Mouse (Mus musculus) limb, embryonic 14.5 days (tissue): ENCODE data around the gene Gm8978. TPM values are rescaled to one million over a fixed set of nuclear protein-coding genes. Genes with fewer than 3 reads are reported as not detected.
"Not testable (repeated sequence)": the region's sequence is repeated elsewhere in the genome, so short reads cannot be mapped to it uniquely, and the experiment has no call there.

Source experiments
- ATAC-seq: fragments of 200-750 bp; cut with Nextera tagmentation; 2 replicates; pipeline ENCODE4 v1.8.0; 2017; ENCODE audit warnings: low read depth, moderate number of reproducible peaks, moderate TSS enrichment; ENCODE audit not compliant: low FRiP score
- DNase-seq: peaks from one replicate; pipeline ENCODE4 v3.0.0-alpha.2; 2015; ENCODE audit warnings: low spot score
- H3K27ac ChIP-seq: fragments of 300-500 bp; sonication (generic); replicated peaks from 2 replicates; pipeline ENCODE4 v1.5.1; 2014; ENCODE audit warnings: low read depth, mild to moderate bottlenecking, low read length, moderate library complexity, mixed read lengths
- H3K27me3 ChIP-seq: fragments of 300-500 bp; sonication (generic); 2 replicates; pipeline ENCODE4 v1.6.1; 2014; ENCODE audit warnings: low read length, mixed read lengths; ENCODE audit not compliant: control insufficient read depth, insufficient read depth
- H3K36me3 ChIP-seq: fragments of 300-500 bp; sonication (generic); 2 replicates; pipeline ENCODE4 v1.6.1; 2014; ENCODE audit warnings: mild to moderate bottlenecking, low read length, moderate library complexity, mixed read lengths; ENCODE audit not compliant: control insufficient read depth, insufficient read depth
- H3K4me1 ChIP-seq: fragments of 300-500 bp; sonication (generic); 2 replicates; pipeline ENCODE4 v1.6.1; 2014; ENCODE audit warnings: antibody characterized with exemption, low read length, mixed read lengths; ENCODE audit not compliant: control insufficient read depth, insufficient read depth
- H3K4me2 ChIP-seq: fragments of 300-500 bp; sonication (generic); replicated peaks from 2 replicates; pipeline ENCODE4 v1.6.1; 2014; ENCODE audit warnings: low read depth, mild to moderate bottlenecking, low read length, moderate library complexity; ENCODE audit not compliant: severe bottlenecking
- H3K4me3 ChIP-seq: fragments of 300-500 bp; sonication (generic); replicated peaks from 2 replicates; pipeline ENCODE4 v1.5.1; 2014; ENCODE audit warnings: low read length
- H3K9ac ChIP-seq: fragments of 300-500 bp; sonication (generic); 2 replicates; pipeline ENCODE4 v1.6.1; 2014; ENCODE audit warnings: mild to moderate bottlenecking, low read depth, low read length, moderate library complexity; ENCODE audit not compliant: severe bottlenecking
- H3K9me3 ChIP-seq: fragments of 300-500 bp; sonication (generic); 2 replicates; pipeline ENCODE4 v1.6.1; 2016; ENCODE audit warnings: low read length; ENCODE audit not compliant: control insufficient read depth
- WGBS: fragments of 180-500 bp; shearing (Covaris S2); extraction: QIAGEN DNeasy Blood & Tissue Kit; methylation state at CpG from one replicate; pipeline ENCODE4 v1.1.7; 2014; 5-methylcytosine and 5-hydroxymethylcytosine counted together
- microRNA-seq: library from miRNA; unstranded; fragments of <30 nt; microRNA quantifications from one replicate; pipeline ENCODE4, GENCODE M21; 2016
- polyA plus RNA-seq, 2 experiments: library from polyadenylated mRNA; depleted of rRNA in 1 of 2; stranded (reverse) in 1 of 2; unstranded in 1 of 2; fragments of >200 nt; fragmentation: Nextera tagmentation in 1 of 2; extraction: Ambion mirVana in 1 of 2; gene quantifications; 2 replicates each; pipeline versions ENCODE4 v1.2.1 to v1.2.3; 2012 to 2014

The Gm8978 gene
- polyA plus RNA-seq (2012; rRNA removed) (not detected in 2 replicates), polyA plus RNA-seq (2014; fragmentation: Nextera tagmentation; extraction: Ambion mirVana) (not detected in 2 replicates)

GRCm38 (mm10) chr19:33625152-33625551 is at the start of gene Gm8978:
Gene Gm8978, minus strand, starts transcription at chr19:33625252.
- H3K27ac ChIP-seq, H3K36me3 ChIP-seq, H3K4me1 ChIP-seq, ATAC-seq, H3K9me3 ChIP-seq, DNase-seq, H3K27me3 ChIP-seq, H3K9ac ChIP-seq, H3K4me2 ChIP-seq, H3K4me3 ChIP-seq: not testable (repeated sequence)

DNA sequence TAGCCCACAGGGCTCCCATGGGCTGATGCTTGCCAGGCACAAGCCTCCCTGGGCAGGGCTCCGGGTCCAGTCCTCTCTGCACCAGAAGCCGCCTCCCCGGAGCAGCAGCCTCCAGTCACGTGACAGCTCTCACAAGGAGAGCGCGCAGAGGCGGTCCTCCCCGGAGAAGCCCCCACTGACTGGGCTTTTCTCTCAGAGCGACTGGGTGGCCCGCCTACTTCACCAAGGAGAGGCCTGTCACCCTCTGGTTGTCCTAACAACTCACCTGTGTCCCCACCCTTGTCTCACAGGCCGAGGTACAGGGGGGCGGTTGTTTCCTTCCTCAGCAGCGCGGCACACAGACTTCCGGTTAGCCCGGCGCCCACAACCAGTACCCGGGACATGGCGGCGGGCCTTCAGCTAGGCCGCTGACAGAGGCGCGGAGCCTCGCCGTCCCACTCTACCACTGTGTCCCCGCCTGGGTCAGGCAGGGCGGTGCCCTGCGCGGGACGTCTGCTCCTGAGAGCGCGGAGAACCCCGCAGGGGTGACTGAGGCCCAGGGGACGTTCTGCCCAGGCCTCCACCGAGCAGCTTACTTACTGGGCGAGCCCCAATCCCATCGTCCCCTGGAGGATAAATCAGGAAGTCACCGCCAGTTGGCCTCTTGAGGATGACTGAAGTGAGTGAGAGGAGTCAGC is 35.3 kb downstream of the Gm8978 start:
- DNase-seq = peak; percentile 59
- Histone ChIP-seq H3K4me3 (peak overlapping the region; percentile 36), H3K9ac (peak overlapping the region; percentile 50), H3K4me2 (peak overlapping the region; percentile 44)
- 8% methylated on average over 4 of the region's 38 CpGs for WGBS
- not testable (repeated sequence) for H3K27ac ChIP-seq, H3K27me3 ChIP-seq, H3K9me3 ChIP-seq, H3K36me3 ChIP-seq, H3K4me1 ChIP-seq
- peak; percentile 95 for ATAC-seq

DNA sequence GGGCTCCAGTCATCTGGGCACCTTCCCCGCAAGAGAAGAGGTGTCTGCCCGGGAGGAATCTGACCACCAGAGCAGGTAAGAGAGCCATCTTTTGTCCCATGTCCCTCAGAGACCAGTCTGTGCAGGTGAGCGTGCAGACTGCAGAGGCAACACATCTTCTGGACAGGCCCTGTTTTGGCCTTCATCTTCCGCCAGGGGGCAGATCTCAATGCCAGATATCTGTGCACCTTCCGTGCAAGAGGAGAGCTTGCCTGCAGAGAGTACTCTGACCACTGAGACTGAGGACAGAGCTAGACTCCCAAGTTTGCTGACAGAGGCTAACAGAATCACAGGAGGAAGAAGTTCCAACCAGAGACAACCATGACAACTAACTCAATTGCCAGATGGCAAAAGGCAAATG is 56.5 kb downstream of the Gm8978 start:
- 82% methylated on average over 5 of the region's 5 CpGs for WGBS
- not testable (repeated sequence) for H3K9ac ChIP-seq, H3K4me3 ChIP-seq, H3K4me1 ChIP-seq, H3K9me3 ChIP-seq, H3K27ac ChIP-seq, H3K4me2 ChIP-seq, ATAC-seq, H3K27me3 ChIP-seq, DNase-seq, H3K36me3 ChIP-seq

Small RNAs within 50 kb of the gene (microRNA-seq; reads per million reads assigned to microRNA genes)
- not detected for gene Gm27440

Other genes with a start within 250 kb of the Gm8978 start
- gene Rnls, start 233.0 kb downstream of the Gm8978 start, polyA plus RNA-seq (2012; rRNA removed) = 1.0 and 1.2 TPM in 2 replicates
- 6.9 and 7.3 TPM in 2 replicates for gene Rnls, start 233.0 kb downstream of the Gm8978 start, polyA plus RNA-seq (2014; fragmentation: Nextera tagmentation; extraction: Ambion mirVana)
- not detected in 2 replicates for gene Lipo4, start 107.5 kb downstream of the Gm8978 start, polyA plus RNA-seq (2012; rRNA removed)
- gene Lipo4, start 107.5 kb downstream of the Gm8978 start, polyA plus RNA-seq (2014; fragmentation: Nextera tagmentation; extraction: Ambion mirVana) = not detected in 2 replicates
- gene Lipo2, start 126.1 kb upstream of the Gm8978 start, polyA plus RNA-seq (2012; rRNA removed) = 0.08 and 0.10 TPM in 2 replicates
- 0.11 and 0.15 TPM in 2 replicates for gene Lipo2, start 126.1 kb upstream of the Gm8978 start, polyA plus RNA-seq (2014; fragmentation: Nextera tagmentation; extraction: Ambion mirVana)
- gene Lipo3, start 136.7 kb upstream of the Gm8978 start, polyA plus RNA-seq (2012; rRNA removed) = 4.9 and 5.3 TPM in 2 replicates
- gene Lipo3, start 136.7 kb upstream of the Gm8978 start, polyA plus RNA-seq (2014; fragmentation: Nextera tagmentation; extraction: Ambion mirVana) = 11.2 and 12.1 TPM in 2 replicates
- not detected in 2 replicates for gene Lipo1, start 162.2 kb upstream of the Gm8978 start, polyA plus RNA-seq (2012; rRNA removed)
- not detected in 2 replicates for gene Lipo1, start 162.2 kb upstream of the Gm8978 start, polyA plus RNA-seq (2014; fragmentation: Nextera tagmentation; extraction: Ambion mirVana)